Mouse (Mus musculus) lung, postnatal 36 days (tissue): ENCODE measurements around the gene Cadm1.

Source experiments
- DNase-seq: peaks from one replicate; pipeline ENCODE4 v3.0.0; 2022; ENCODE audit warnings: mixed read lengths

Cadm1 gene

GRCm38 (mm10) chr9:47880171-47880570 lies 350.2 kb downstream of the Cadm1 start:
- DNase-seq = no peak

GRCm38 (mm10) chr9:47882372-47882771 lies 352.4 kb downstream of the Cadm1 start:
- no peak for DNase-seq

GRCm38 (mm10) chr9:47891721-47892120 lies 361.7 kb downstream of the Cadm1 start:
- no peak for DNase-seq

- DNase-seq = no peak
Observed at GRCm38 (mm10) chr9:47892995-47893394, 363.0 kb downstream of the Cadm1 start.

- no peak for DNase-seq
Observed at GRCm38 (mm10) chr9:47894096-47894495, 364.1 kb downstream of the Cadm1 start.

- DNase-seq = no peak
Observed at GRCm38 (mm10) chr9:47894661-47895060, 364.7 kb downstream of the Cadm1 start.

GRCm38 (mm10) chr9:47895121-47895520 lies 365.1 kb downstream of the Cadm1 start:
- no peak for DNase-seq

GRCm38 (mm10) chr9:47900734-47901133 lies 370.8 kb downstream of the Cadm1 start:
- DNase-seq = no peak

GRCm38 (mm10) chr9:47903661-47904060 lies 373.7 kb downstream of the Cadm1 start:
- DNase-seq = no peak

- no peak for DNase-seq
Observed at GRCm38 (mm10) chr9:47904339-47904922, 374.5 kb downstream of the Cadm1 start.

GRCm38 (mm10) chr9:47906521-47906920 lies 376.5 kb downstream of the Cadm1 start:
- DNase-seq = no peak
